Mouse (Mus musculus): ENCODE results near the gene Slc31a1. TPM values are rescaled to one million over a fixed set of nuclear protein-coding genes. Genes with fewer than 3 reads are reported as not detected.
A peak's percentile ranks its signal among the peaks of the same experiment; 100 is the strongest.

The Slc31a1 gene
- polyA plus RNA-seq (2012): 0.09 and 0.15 TPM in 2 replicates

DNA sequence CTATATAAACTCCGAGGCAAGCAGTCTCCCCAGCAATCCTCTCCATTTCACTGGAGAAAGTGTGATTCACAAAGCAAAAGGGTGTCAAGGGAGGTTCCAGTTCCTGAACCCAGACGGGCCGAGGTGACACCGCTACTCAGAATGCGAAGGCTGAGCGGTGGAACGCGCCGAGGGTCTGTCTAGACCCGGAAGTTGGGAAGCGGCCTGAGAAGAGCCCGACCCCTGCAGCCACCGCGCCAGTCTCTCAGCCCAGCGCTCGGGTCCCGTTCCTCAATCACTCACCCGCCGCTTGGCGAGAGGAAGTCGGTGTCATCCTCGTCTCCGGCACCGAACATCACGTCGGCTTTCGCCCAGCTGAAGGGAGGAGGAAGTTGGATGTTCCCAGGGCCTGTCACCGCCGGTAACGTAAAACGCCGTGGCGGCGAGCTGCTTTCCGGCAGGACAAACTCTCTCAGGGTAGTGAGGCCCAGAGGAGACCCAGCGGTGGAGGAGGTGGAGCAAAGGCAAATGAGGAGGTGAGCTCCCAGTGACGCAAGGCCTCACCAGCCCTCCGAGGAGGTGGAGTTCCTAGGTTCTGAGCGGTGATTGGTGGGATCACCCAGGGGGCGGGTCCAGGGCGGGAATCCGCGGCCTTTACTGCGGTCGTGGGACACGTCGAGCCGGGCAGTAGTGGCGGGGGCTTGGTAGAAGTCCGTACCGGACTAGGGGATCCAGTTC, at the start of gene Slc31a1, which contains the start of gene Fkbp15:
Gene Slc31a1, plus strand, starts transcription at position 640 of the 717 bp plus-strand sequence.
Gene Fkbp15, minus strand, starts transcription at position 461 of the 717 bp plus-strand sequence.
- Histone ChIP-seq H3K4me1 (ENCODE audit: control insufficient read depth) (peaks cover 38% of the 10 kb centered on the region), H3K9me3 (ENCODE audit: control insufficient read depth, low read length) (no peaks in the 10 kb centered on the region), H3K27me3 (ENCODE audit: control insufficient read depth) (no peaks in the 10 kb centered on the region), H3K4me3 (replicated peaks) (peak within 1 kb of the TSS; percentile 88), H3K36me3 (ENCODE audit: control insufficient read depth) (peaks cover 22% of the 10 kb centered on the region)
- TF ChIP-seq TAL1 (IDR thresholded peaks at IDR 0.05; ENCODE audit: low read length) (no peak), GATA1 (IDR thresholded peaks at IDR 0.05; ENCODE audit: low read length) (no peak)

DNA sequence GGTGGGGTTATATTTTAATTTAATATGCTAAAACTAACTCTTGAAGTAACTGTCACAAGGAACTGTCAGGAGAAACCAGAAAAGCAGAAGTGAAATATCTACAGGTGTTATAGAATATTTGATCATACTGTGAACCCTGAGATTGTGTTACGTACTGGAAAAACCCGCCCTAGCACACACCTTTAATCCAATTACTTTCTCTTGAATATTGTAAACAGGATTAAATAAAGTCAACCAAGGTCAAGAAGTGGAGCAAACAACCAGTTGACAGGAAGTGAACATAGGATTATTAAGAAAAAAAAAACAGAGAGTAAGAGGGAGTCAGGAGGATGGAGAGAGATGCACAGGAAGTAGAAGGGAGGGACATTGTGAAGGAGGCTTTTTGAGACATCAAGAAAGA, 47.7 kb upstream of the Slc31a1 start:
- Histone ChIP-seq H3K27me3 (ENCODE audit: control insufficient read depth) (no peaks in the 10 kb centered on the region), H3K4me3 (replicated peaks) (no peak overlapping the region), H3K9me3 (ENCODE audit: control insufficient read depth, low read length) (no peaks in the 10 kb centered on the region), H3K36me3 (ENCODE audit: control insufficient read depth) (peaks cover 67% of the 10 kb centered on the region), H3K4me1 (ENCODE audit: control insufficient read depth) (no peaks in the 10 kb centered on the region)
- TF ChIP-seq GATA1 (IDR thresholded peaks at IDR 0.05; ENCODE audit: low read length) (no peak), TAL1 (IDR thresholded peaks at IDR 0.05; ENCODE audit: low read length) (no peak)

DNA sequence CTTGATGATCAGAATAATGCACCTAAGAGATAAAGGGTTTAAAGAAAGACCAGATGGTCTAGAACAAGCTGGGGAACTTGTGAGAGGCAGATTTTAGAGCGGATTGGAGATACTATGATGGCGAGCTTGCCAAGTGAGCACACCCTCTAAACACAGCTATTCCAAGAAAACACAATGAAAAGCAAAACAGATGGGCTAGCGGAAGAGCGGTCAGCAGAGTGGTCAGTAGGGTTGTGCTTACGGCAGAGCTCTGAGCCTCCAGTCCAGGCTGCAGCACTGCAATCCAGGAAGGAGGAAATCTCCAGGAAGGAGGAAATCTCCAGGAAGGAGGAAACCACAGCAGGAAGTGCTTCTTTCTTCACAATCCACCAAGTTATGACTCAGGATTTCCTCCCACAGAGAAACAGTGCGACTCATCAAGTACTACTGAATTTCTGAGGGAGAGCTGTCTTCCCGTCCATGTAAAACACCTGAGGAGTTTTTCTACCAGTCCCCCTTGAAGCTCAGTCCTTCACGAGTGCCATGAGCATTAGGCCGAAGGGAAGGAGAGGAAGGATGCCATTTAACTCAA, 46.8 kb upstream of the Slc31a1 start:
- peaks cover 68% of the 10 kb centered on the region for H3K36me3 ChIP-seq (ENCODE audit: control insufficient read depth)
- no peak for TF ChIP-seq TAL1 (IDR thresholded peaks at IDR 0.05; ENCODE audit: low read length)
- no peak for TF ChIP-seq GATA1 (IDR thresholded peaks at IDR 0.05; ENCODE audit: low read length)
- no peaks in the 10 kb centered on the region for H3K9me3 ChIP-seq (ENCODE audit: control insufficient read depth, low read length)
- no peaks in the 10 kb centered on the region for H3K27me3 ChIP-seq (ENCODE audit: control insufficient read depth)
- H3K4me3 ChIP-seq (replicated peaks): no peak overlapping the region
- no peaks in the 10 kb centered on the region for H3K4me1 ChIP-seq (ENCODE audit: control insufficient read depth)

DNA sequence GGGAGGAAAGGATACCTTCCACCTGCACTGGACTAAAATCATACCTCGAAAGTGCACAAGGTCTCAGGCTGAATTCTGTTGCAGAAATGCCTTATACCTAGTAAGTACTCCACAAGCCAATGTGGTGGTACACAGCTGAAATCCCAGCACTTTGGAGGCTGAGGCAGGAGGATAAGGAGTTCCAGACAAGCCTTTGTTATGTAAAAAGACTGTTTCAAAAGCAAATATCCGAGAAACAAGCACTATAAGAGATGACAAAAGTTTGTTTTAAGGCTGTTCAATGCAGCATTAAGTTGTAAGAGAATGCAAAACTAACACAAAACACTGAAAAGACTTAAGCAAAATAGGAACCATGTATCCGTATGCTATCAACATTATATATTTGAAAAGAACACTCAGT, 46.0 kb upstream of the Slc31a1 start:
- Histone ChIP-seq H3K4me1 (ENCODE audit: control insufficient read depth) (no peaks in the 10 kb centered on the region), H3K27me3 (ENCODE audit: control insufficient read depth) (no peaks in the 10 kb centered on the region), H3K36me3 (ENCODE audit: control insufficient read depth) (peaks cover 76% of the 10 kb centered on the region), H3K9me3 (ENCODE audit: control insufficient read depth, low read length) (no peaks in the 10 kb centered on the region; the same call in 1 of the 2 replicates), H3K4me3 (replicated peaks) (no peak overlapping the region)
- TF ChIP-seq TAL1 (IDR thresholded peaks at IDR 0.05; ENCODE audit: low read length) (no peak), GATA1 (IDR thresholded peaks at IDR 0.05; ENCODE audit: low read length) (no peak)

DNA sequence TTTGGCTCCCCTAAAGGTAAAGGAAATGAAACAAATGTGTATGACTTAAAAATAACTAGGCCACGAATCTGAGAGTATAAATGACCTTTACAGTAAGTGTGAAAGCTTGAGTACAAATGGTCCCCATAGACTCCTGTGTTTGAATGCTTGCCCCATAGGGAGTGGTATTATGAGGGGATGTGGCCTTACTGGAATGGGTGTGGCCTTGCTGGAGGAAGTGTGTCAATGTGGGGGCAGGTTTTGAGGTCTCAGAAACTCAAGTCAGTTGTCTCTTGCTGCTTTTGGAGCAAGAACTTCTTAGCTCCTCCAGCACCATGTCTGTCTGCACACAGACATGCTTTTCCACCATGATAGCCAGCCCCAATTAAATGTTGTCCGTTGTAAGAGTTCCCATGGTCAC, 44.1 kb upstream of the Slc31a1 start:
- TF ChIP-seq TAL1 (IDR thresholded peaks at IDR 0.05; ENCODE audit: low read length): no peak
- no peak for TF ChIP-seq GATA1 (IDR thresholded peaks at IDR 0.05; ENCODE audit: low read length)
- Histone ChIP-seq H3K9me3 (ENCODE audit: control insufficient read depth, low read length) (no peaks in the 10 kb centered on the region; the same call in 1 of the 2 replicates), H3K27me3 (ENCODE audit: control insufficient read depth) (no peaks in the 10 kb centered on the region), H3K36me3 (ENCODE audit: control insufficient read depth) (peaks cover 88% of the 10 kb centered on the region), H3K4me3 (replicated peaks) (no peak overlapping the region), H3K4me1 (ENCODE audit: control insufficient read depth) (no peaks in the 10 kb centered on the region)

DNA sequence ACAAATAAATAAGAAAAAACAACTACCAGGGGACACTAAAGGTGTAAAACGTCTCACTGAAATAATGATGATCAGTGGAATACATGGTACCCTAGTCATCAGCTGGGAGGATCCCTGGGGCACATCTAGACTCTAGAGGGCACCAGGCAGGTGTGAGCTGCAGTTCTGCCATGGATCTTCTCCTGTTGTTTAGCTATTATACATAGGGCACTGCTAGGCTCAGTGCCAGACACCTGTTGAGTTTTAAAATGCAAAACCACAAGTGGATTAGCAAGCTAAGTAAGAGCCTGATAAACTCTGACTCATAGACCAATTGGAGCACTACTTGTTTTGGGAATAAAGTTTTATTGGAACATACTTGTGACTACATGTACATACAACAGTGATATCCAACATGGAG, 42.2 kb upstream of the Slc31a1 start:
- no peak for TF ChIP-seq TAL1 (IDR thresholded peaks at IDR 0.05; ENCODE audit: low read length)
- no peak for TF ChIP-seq GATA1 (IDR thresholded peaks at IDR 0.05; ENCODE audit: low read length)
- H3K27me3 ChIP-seq (ENCODE audit: control insufficient read depth): no peaks in the 10 kb centered on the region
- no peaks in the 10 kb centered on the region; the same call in 1 of the 2 replicates for H3K9me3 ChIP-seq (ENCODE audit: control insufficient read depth, low read length)
- H3K4me3 ChIP-seq (replicated peaks): no peak overlapping the region
- H3K36me3 ChIP-seq (ENCODE audit: control insufficient read depth): peaks cover 89% of the 10 kb centered on the region
- no peaks in the 10 kb centered on the region for H3K4me1 ChIP-seq (ENCODE audit: control insufficient read depth)

DNA sequence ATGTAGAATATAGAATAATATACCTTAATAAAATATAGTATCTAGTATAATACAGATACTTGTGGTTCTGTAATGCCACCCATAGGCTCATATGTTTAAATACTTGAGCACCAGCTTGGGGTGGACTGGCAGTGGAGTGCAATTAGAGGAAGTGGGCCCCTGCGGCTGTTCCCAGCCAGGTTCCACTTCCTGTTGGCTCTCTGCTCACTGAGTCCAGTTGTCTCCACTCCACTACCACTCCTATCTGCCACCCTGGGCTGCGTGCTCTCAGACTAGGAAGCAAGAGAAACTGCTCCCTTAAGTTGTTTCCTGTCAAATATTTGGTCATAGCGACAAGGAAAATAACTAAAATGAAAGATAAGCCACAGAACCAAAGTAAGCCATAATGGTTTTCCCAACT, 37.8 kb upstream of the Slc31a1 start:
- TF ChIP-seq GATA1 (IDR thresholded peaks at IDR 0.05; ENCODE audit: low read length): no peak
- TF ChIP-seq TAL1 (IDR thresholded peaks at IDR 0.05; ENCODE audit: low read length): no peak
- no peaks in the 10 kb centered on the region for H3K27me3 ChIP-seq (ENCODE audit: control insufficient read depth)
- H3K9me3 ChIP-seq (ENCODE audit: control insufficient read depth, low read length): no peaks in the 10 kb centered on the region; the same call in 1 of the 2 replicates
- no peak overlapping the region for H3K4me3 ChIP-seq (replicated peaks)
- H3K4me1 ChIP-seq (ENCODE audit: control insufficient read depth): no peaks in the 10 kb centered on the region
- peaks cover 99% of the 10 kb centered on the region for H3K36me3 ChIP-seq (ENCODE audit: control insufficient read depth)

DNA sequence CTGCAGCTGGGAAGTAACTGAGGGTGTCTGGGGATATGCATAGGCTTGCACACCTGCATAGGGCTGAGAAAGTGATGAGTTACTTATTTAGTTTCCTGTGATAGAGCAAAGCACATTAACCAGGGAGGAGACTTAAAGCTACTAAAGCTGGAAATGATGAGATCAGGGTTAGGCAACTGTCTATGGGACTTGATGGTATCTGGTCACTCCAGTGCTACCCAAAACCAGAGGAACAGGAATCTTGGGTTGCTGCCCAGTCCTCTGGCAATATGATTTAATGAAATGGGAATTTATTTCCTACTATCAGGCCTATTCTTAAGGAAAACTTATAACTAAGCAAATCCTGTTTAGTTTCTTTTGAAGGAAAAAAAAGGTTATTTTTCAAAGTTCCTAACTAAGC, 34.4 kb upstream of the Slc31a1 start:
- TF ChIP-seq GATA1 (IDR thresholded peaks at IDR 0.05; ENCODE audit: low read length) (no peak), TAL1 (IDR thresholded peaks at IDR 0.05; ENCODE audit: low read length) (no peak)
- Histone ChIP-seq H3K36me3 (ENCODE audit: control insufficient read depth) (peaks cover 93% of the 10 kb centered on the region), H3K9me3 (ENCODE audit: control insufficient read depth, low read length) (no peaks in the 10 kb centered on the region), H3K4me3 (replicated peaks) (no peak overlapping the region), H3K27me3 (ENCODE audit: control insufficient read depth) (no peaks in the 10 kb centered on the region), H3K4me1 (ENCODE audit: control insufficient read depth) (peaks cover 8% of the 10 kb centered on the region; the same call in 1 of the 2 replicates)

DNA sequence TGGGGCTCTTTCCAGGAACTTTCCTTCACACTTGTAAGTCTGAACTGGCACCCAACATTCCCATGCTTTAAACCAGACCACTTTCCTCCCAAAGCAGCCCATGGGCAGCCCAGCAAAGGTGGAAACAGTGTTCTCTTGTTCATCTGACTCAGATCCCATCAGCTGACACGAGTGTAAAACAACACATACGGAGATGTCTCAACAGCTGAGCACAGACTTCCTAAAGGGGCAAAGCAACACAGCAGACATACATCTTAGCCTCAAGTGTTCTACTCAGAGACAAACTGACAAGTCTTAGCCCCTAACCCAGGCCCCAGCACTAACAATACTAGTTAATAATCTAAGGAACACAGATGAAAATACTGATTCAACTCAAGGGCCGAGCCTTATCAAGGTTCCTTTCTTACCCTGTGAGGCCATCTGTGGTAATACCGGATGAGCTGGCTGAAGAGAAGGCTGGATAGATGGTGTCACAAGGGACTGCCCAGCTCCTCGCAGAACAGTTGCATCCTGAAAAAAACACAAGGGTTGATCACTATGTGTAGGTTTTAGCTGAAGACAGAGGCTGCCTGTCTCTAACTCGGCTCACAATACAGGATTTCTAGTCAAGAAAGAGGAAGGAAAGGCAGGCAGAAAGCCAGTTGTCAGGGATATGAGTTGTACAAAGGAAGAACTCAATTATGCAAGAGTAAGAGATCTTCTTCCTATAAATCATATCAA, 31.4 kb upstream of the Slc31a1 start:
- no peak for TF ChIP-seq GATA1 (IDR thresholded peaks at IDR 0.05; ENCODE audit: low read length)
- H3K27me3 ChIP-seq (ENCODE audit: control insufficient read depth): no peaks in the 10 kb centered on the region
- H3K36me3 ChIP-seq (ENCODE audit: control insufficient read depth): peaks cover 92% of the 10 kb centered on the region
- no peak overlapping the region for H3K4me3 ChIP-seq (replicated peaks)
- no peaks in the 10 kb centered on the region for H3K9me3 ChIP-seq (ENCODE audit: control insufficient read depth, low read length)
- peaks cover 8% of the 10 kb centered on the region; the same call in 1 of the 2 replicates for H3K4me1 ChIP-seq (ENCODE audit: control insufficient read depth)

Measured in erythroblast, embryonic 14.5 days (primary cell).